Mouse (Mus musculus): ENCODE results near the gene Amdhd2. TPM values are rescaled to one million over a fixed set of nuclear protein-coding genes. Genes with fewer than 3 reads are reported as not detected.

Amdhd2 gene
- polyA plus RNA-seq, 1 experiment from 2014 or later = 25.8 TPM

DNA sequence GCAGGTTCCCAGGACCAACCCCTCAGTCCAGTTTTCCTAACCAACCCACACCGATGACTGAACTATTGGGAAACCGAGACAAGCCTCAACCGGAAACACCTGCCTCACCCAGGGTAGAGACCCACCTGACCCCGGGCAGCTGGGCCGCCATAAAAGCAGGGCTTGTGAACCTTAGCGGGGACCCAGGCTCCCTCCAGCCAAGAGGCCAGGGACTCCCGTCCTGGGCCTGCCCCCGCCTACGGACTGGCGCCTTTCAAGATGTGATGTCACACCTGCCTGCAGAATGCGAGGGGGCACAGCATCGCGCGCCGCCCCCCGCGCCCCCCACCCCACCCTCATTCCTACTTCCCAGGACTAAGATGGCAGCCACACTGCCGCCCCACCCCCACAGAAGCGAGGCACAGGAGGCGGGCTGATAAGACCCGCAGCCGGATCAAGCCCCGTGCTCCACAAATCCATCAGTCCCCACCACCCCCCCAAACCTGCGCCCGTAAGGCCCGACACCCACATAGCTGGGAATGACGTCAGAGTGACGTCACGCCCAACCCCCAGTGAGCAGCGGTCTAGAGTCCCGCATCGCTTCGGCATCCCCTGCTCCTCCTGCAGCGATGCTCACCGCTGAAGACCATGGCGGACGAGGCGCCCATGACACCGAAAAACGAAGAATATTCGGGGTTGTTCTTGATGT, 5.2 kb upstream of the Amdhd2 start:
- H3K36me3 ChIP-seq (ENCODE audit: control insufficient read depth, insufficient read depth, low read length) = peaks cover 13% of the 10 kb centered on the region
- H3K27me3 ChIP-seq (ENCODE audit: control insufficient read depth, insufficient read depth, low read length) = no peaks in the 10 kb centered on the region
- H3K4me3 ChIP-seq (replicated peaks; ENCODE audit: low read depth, low read length) = peak overlapping the region; percentile 91
- H3K9ac ChIP-seq (replicated peaks; ENCODE audit: low read length) = peak overlapping the region; percentile 88
- peak overlapping the region; percentile 88 for H3K4me2 ChIP-seq (ENCODE audit: low read length)
- 1% methylated on average over 40 of the region's 41 CpGs for WGBS
- peaks cover 18% of the 10 kb centered on the region for H3K4me1 ChIP-seq (ENCODE audit: control insufficient read depth, insufficient read depth, low read length)
- peak; percentile 85 for DNase-seq
- H3K27ac ChIP-seq (replicated peaks; ENCODE audit: low read depth, low read length) = peak overlapping the region; percentile 98
- ATAC-seq (ENCODE audit: low FRiP score, low TSS enrichment) = peak; percentile 80
- no peaks in the 10 kb centered on the region for H3K9me3 ChIP-seq (ENCODE audit: control insufficient read depth, low read length)

DNA sequence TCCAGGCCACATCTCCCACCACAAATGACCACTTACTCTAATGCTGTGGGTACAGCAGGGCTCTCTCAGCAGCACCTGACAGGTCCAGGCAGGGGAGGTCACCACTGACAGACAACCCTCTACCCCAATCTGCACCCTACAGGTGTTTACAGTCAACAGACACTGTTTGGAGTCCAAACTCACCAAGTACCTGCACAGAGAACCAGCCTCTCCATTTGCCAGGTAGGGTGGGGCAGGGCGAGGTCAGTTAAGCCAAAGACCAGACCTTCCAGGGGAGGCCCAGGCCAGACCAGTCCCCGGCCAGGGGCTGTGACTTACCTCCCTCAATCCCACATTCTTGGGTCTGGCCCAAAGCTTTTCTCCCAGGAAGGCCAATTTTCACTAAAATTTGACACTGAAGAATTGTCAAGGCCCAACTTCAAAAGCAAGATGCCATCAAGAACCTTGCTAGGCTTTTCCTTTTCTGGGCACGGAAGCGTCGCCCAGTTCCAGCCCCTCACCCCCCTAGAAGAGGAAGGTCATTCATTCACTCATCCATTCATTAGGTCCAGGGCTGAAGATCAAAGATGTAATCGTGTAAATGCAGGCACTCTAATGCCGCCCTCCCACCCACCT, 4.4 kb upstream of the Amdhd2 start:
- Histone ChIP-seq H3K27ac (replicated peaks; ENCODE audit: low read depth, low read length) (peak overlapping the region; percentile 98), H3K9ac (replicated peaks; ENCODE audit: low read length) (peak overlapping the region; percentile 88), H3K4me3 (replicated peaks; ENCODE audit: low read depth, low read length) (peak overlapping the region; percentile 91), H3K36me3 (ENCODE audit: control insufficient read depth, insufficient read depth, low read length) (peaks cover 13% of the 10 kb centered on the region), H3K4me1 (ENCODE audit: control insufficient read depth, insufficient read depth, low read length) (peaks cover 18% of the 10 kb centered on the region), H3K9me3 (ENCODE audit: control insufficient read depth, low read length) (no peaks in the 10 kb centered on the region), H3K27me3 (ENCODE audit: control insufficient read depth, insufficient read depth, low read length) (no peaks in the 10 kb centered on the region), H3K4me2 (ENCODE audit: low read length) (peak overlapping the region; percentile 88)
- WGBS = 62% methylated on average over 7 of the region's 7 CpGs
- DNase-seq (no peak), ATAC-seq (ENCODE audit: low FRiP score, low TSS enrichment) (no peak)

DNA sequence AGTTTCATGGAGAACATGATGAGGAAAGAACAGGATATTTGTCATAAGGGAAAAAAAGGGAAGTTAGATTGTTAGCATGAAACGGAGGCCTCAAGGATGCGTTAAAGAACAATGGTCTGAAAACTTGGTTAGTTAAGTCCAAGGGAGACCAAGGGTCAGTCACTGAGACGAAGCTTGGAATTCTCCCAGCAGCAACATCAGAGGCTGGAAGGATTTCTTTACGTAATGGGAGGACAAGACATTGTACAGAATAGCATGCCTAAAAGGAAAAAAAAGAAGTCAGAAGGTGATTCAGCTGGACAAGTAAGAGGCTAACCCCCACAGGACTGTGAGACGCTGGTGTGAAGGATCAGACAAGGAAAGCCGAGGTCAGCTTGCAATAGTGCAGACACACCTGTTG, 3.6 kb upstream of the Amdhd2 start:
- H3K9me3 ChIP-seq (ENCODE audit: control insufficient read depth, low read length) = no peaks in the 10 kb centered on the region
- peak overlapping the region; percentile 88; the same call in 1 of the 2 replicates for H3K4me2 ChIP-seq (ENCODE audit: low read length)
- peaks cover 25% of the 10 kb centered on the region for H3K4me1 ChIP-seq (ENCODE audit: control insufficient read depth, insufficient read depth, low read length)
- DNase-seq (no peak), ATAC-seq (ENCODE audit: low FRiP score, low TSS enrichment) (no peak)
- no peak overlapping the region for H3K9ac ChIP-seq (replicated peaks; ENCODE audit: low read length)
- no peak overlapping the region for H3K27ac ChIP-seq (replicated peaks; ENCODE audit: low read depth, low read length)
- WGBS = 92% methylated on average over 6 of the region's 6 CpGs
- H3K36me3 ChIP-seq (ENCODE audit: control insufficient read depth, insufficient read depth, low read length) = peaks cover 13% of the 10 kb centered on the region
- no peaks in the 10 kb centered on the region for H3K27me3 ChIP-seq (ENCODE audit: control insufficient read depth, insufficient read depth, low read length)
- H3K4me3 ChIP-seq (replicated peaks; ENCODE audit: low read depth, low read length) = no peak overlapping the region

- Histone ChIP-seq H3K9ac (replicated peaks; ENCODE audit: low read length) (no peak overlapping the region), H3K4me1 (ENCODE audit: control insufficient read depth, insufficient read depth, low read length) (peaks cover 19% of the 10 kb centered on the region), H3K4me2 (ENCODE audit: low read length) (no peak overlapping the region), H3K9me3 (ENCODE audit: control insufficient read depth, low read length) (no peaks in the 10 kb centered on the region), H3K4me3 (replicated peaks; ENCODE audit: low read depth, low read length) (no peak overlapping the region), H3K27ac (replicated peaks; ENCODE audit: low read depth, low read length) (no peak overlapping the region), H3K36me3 (ENCODE audit: control insufficient read depth, insufficient read depth, low read length) (peaks cover 13% of the 10 kb centered on the region), H3K27me3 (ENCODE audit: control insufficient read depth, insufficient read depth, low read length) (no peaks in the 10 kb centered on the region)
- WGBS = 78% methylated on average over 11 of the region's 11 CpGs
- no peak for ATAC-seq (ENCODE audit: low FRiP score, low TSS enrichment)
- no peak for DNase-seq
Measured at GRCm38 (mm10) chr17:24164566-24165259, 1.1 kb upstream of the Amdhd2 start.

GRCm38 (mm10) chr17:24162584-24163175, 886 bp downstream of the Amdhd2 start:
- Histone ChIP-seq H3K27ac (replicated peaks; ENCODE audit: low read depth, low read length) (peak overlapping the region; percentile 80), H3K9ac (replicated peaks; ENCODE audit: low read length) (peak overlapping the region; percentile 80), H3K9me3 (ENCODE audit: control insufficient read depth, low read length) (no peaks in the 10 kb centered on the region), H3K36me3 (ENCODE audit: control insufficient read depth, insufficient read depth, low read length) (peaks cover 17% of the 10 kb centered on the region), H3K4me2 (ENCODE audit: low read length) (peak overlapping the region; percentile 98), H3K27me3 (ENCODE audit: control insufficient read depth, insufficient read depth, low read length) (no peaks in the 10 kb centered on the region), H3K4me1 (ENCODE audit: control insufficient read depth, insufficient read depth, low read length) (peaks cover 12% of the 10 kb centered on the region), H3K4me3 (replicated peaks; ENCODE audit: low read depth, low read length) (peak overlapping the region; percentile 84)
- ATAC-seq (ENCODE audit: low FRiP score, low TSS enrichment) = peak; percentile 35
- no peak for DNase-seq
- 31% methylated on average over 17 of the region's 17 CpGs for WGBS

DNA sequence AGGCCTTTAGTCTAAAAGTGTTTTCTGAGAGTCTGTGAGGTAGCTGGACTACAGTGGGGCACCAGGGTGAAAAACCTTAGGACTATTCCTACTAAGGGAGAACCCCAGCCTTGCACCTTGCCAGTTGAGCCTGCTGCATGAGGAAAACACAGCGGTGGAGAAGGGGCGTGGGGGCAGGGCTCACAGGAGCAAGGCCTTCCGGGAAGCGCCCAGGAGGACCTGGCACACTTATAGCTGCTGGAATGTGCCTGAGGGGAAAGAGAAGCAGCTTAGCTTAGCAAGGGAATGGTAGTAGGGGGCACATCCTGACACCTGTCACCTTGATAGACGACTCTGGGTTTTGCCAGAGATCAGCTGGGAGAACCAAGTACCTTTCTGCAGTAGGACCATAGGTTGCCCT, 2.1 kb downstream of the Amdhd2 start:
- WGBS = 86% methylated on average over 5 of the region's 5 CpGs
- Histone ChIP-seq H3K36me3 (ENCODE audit: control insufficient read depth, insufficient read depth, low read length) (peaks cover 19% of the 10 kb centered on the region), H3K4me1 (ENCODE audit: control insufficient read depth, insufficient read depth, low read length) (peaks cover 7% of the 10 kb centered on the region), H3K4me3 (replicated peaks; ENCODE audit: low read depth, low read length) (no peak overlapping the region), H3K4me2 (ENCODE audit: low read length) (no peak overlapping the region), H3K27me3 (ENCODE audit: control insufficient read depth, insufficient read depth, low read length) (no peaks in the 10 kb centered on the region), H3K9ac (replicated peaks; ENCODE audit: low read length) (no peak overlapping the region), H3K9me3 (ENCODE audit: control insufficient read depth, low read length) (no peaks in the 10 kb centered on the region), H3K27ac (replicated peaks; ENCODE audit: low read depth, low read length) (no peak overlapping the region)
- DNase-seq (no peak), ATAC-seq (ENCODE audit: low FRiP score, low TSS enrichment) (no peak)

DNA sequence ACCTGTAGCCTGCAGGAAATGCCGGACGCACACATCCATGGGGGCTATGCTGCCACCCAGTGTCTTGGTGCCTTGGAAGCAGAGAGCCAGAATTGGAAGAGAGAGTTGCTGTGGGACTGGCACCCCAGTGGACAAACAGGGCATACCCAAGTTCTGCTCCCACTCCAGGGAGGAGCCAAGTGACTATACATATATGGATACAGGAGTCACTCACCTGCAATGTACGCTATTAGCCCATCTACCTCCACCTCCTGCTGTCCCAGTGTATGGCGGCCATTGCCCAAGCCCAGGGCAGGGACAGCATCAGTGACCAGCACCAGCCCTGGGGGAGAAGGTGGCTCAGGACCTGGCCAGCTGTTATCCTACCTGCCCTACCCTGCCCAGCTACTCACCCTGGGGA, 6.0 kb downstream of the Amdhd2 start:
- Histone ChIP-seq H3K9me3 (ENCODE audit: control insufficient read depth, low read length) (no peaks in the 10 kb centered on the region), H3K4me3 (replicated peaks; ENCODE audit: low read depth, low read length) (no peak overlapping the region), H3K9ac (replicated peaks; ENCODE audit: low read length) (no peak overlapping the region), H3K27ac (replicated peaks; ENCODE audit: low read depth, low read length) (no peak overlapping the region), H3K27me3 (ENCODE audit: control insufficient read depth, insufficient read depth, low read length) (no peaks in the 10 kb centered on the region), H3K36me3 (ENCODE audit: control insufficient read depth, insufficient read depth, low read length) (peaks cover 27% of the 10 kb centered on the region), H3K4me1 (ENCODE audit: control insufficient read depth, insufficient read depth, low read length) (peaks cover 2% of the 10 kb centered on the region), H3K4me2 (ENCODE audit: low read length) (no peak overlapping the region)
- DNase-seq (no peak), ATAC-seq (ENCODE audit: low FRiP score, low TSS enrichment) (no peak)
- 97% methylated on average over 4 of the region's 4 CpGs for WGBS

GRCm38 (mm10) chr17:24157121-24157520, 6.4 kb downstream of the Amdhd2 start:
- DNase-seq (no peak), ATAC-seq (ENCODE audit: low FRiP score, low TSS enrichment) (no peak)
- Histone ChIP-seq H3K9me3 (ENCODE audit: control insufficient read depth, low read length) (no peaks in the 10 kb centered on the region), H3K4me2 (ENCODE audit: low read length) (no peak overlapping the region), H3K36me3 (ENCODE audit: control insufficient read depth, insufficient read depth, low read length) (peaks cover 27% of the 10 kb centered on the region), H3K27ac (replicated peaks; ENCODE audit: low read depth, low read length) (no peak overlapping the region), H3K27me3 (ENCODE audit: control insufficient read depth, insufficient read depth, low read length) (no peaks in the 10 kb centered on the region), H3K9ac (replicated peaks; ENCODE audit: low read length) (no peak overlapping the region), H3K4me3 (replicated peaks; ENCODE audit: low read depth, low read length) (no peak overlapping the region), H3K4me1 (ENCODE audit: control insufficient read depth, insufficient read depth, low read length) (no peaks in the 10 kb centered on the region)
- WGBS = 91% methylated on average over 6 of the region's 6 CpGs

Measured in midbrain, embryonic 14.5 days (tissue).